Mouse (Mus musculus) 3T3-L1 (cell line): ENCODE measurements at regions not wholly inside any gene's neighbourhood (a gene's known extent, or its start where the extent isn't known, plus 50 kb on each side); places are given as distances from the start of the nearest gene placed in this dataset.

Experiments used
- DNase-seq: peaks from one replicate; pipeline ENCODE4 v3.0.0-alpha.2; 2015; ENCODE audit warnings: low read depth, low spot score

DNA sequence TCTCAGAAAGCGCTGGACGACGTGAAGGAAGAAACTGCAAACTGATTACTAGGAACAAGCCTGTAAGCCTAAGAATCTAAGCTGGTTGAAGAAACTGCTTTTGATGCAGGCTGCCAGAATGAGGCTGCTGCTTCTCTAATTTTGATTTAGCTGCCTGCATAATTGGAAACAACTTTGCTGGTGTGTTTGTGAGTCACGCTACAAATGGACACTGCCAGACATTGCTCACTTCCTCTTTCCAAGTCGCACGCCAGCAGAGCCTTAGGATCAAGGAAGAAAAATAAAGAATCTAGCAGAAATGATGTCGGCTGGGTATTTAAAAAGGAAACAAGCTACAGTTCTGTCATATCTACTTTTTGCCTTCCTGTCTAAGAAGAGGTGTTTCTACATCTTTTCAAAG lies 81.0 kb downstream of the A730046J19Rik start:
- peak; percentile 51 for DNase-seq

DNA sequence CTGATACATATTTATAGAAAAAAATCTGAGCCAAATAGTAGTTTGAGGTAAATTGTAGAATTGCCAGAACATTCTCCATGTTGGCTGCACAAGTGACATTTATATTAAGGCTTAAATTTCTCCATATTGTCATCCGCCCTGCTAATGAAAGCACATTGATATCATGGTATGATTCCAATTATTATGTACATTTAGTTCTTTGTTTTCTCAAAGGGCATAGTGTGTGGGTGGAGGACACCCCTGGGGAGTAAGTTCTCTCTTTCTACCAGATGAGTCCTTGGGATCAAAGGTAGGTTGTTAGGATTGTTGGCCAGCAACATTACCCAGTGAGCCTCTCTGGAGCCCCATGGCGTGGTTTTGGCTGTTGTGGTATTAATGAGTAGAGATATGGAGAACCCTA lies 51.7 kb upstream of the Alg13 start:
- no peak for DNase-seq
